Mouse (Mus musculus) hindbrain, postnatal 0 days (tissue): ENCODE measurements around the gene Dtnb. TPM values are rescaled to one million over a fixed set of nuclear protein-coding genes. Genes with fewer than 3 reads are reported as not detected.

Experiments
- ATAC-seq: fragments of 200-750 bp; cut with Nextera tagmentation; 2 replicates; pipeline ENCODE4 v1.8.0; 2017; ENCODE audit warnings: mild to moderate bottlenecking, moderate TSS enrichment, moderate library complexity
- DNase-seq: peaks from one replicate; pipeline ENCODE4 v3.0.0-alpha.2; 2015; ENCODE audit warnings: low spot score
- H3K27ac ChIP-seq: fragments of 300-500 bp; sonication (generic); 2 replicates; pipeline ENCODE4 v1.5.1; 2014; ENCODE audit warnings: mild to moderate bottlenecking
- H3K27me3 ChIP-seq: fragments of 300-500 bp; sonication (generic); 2 replicates; pipeline ENCODE4 v1.6.1; 2014; ENCODE audit warnings: low read length, mixed read lengths; ENCODE audit not compliant: insufficient read depth
- H3K36me3 ChIP-seq: fragments of 300-500 bp; sonication (generic); 2 replicates; pipeline ENCODE4 v1.6.1; 2014; ENCODE audit warnings: low read length, mixed read lengths; ENCODE audit not compliant: insufficient read depth
- H3K4me1 ChIP-seq: fragments of 300-500 bp; sonication (generic); 2 replicates; pipeline ENCODE4 v1.6.1; 2014; ENCODE audit warnings: antibody characterized with exemption, low read length, mixed read lengths; ENCODE audit not compliant: insufficient read depth
- H3K4me2 ChIP-seq: fragments of 300-500 bp; sonication (generic); 2 replicates; pipeline ENCODE4 v1.6.1; 2014; ENCODE audit warnings: low read depth, mild to moderate bottlenecking, low read length, moderate library complexity, mixed read lengths
- H3K4me3 ChIP-seq: fragments of 300-500 bp; sonication (generic); 2 replicates; pipeline ENCODE4 v1.5.1; 2014; ENCODE audit warnings: low read length
- H3K9ac ChIP-seq: fragments of 300-500 bp; sonication (generic); replicated peaks from 2 replicates; pipeline ENCODE4 v1.6.1; 2014; ENCODE audit warnings: mild to moderate bottlenecking, low read length, moderate library complexity, mixed read lengths
- H3K9me3 ChIP-seq: fragments of 300-500 bp; sonication (generic); 2 replicates; pipeline ENCODE4 v1.6.1; 2016; ENCODE audit warnings: low read length, mixed read lengths
- CTCF ChIP-seq: IDR thresholded peaks from 2 replicates; pipeline ENCODE4 v1.5.1; 2016; ENCODE audit warnings: antibody characterized with exemption, control low read depth, low read depth
- WGBS: fragments of 180-500 bp; shearing (Covaris S2); extraction: QIAGEN DNeasy Blood & Tissue Kit; methylation state at CpG from one replicate; pipeline ENCODE4 v1.1.7; 2014; 5-methylcytosine and 5-hydroxymethylcytosine counted together
- polyA plus RNA-seq: library from polyadenylated mRNA; unstranded; fragments of >200 nt; fragmentation: Nextera tagmentation; extraction: Ambion mirVana; gene quantifications from 2 replicates; pipeline ENCODE4 v1.2.1, GENCODE M21; 2015
- total RNA-seq: library from RNA; depleted of rRNA; stranded (reverse); fragments of >200 nt; gene quantifications from 2 replicates; pipeline ENCODE4 v1.2.3, GENCODE M21; 2014

Dtnb gene
- total and polyA plus RNA-seq, 2 experiments from 2014 or later, result 51.6 to 54.3 TPM

- no peaks in the 10 kb centered on the region for H3K36me3 ChIP-seq
- H3K4me2 ChIP-seq, result no peak overlapping the region
- ATAC-seq, result no peak
- no peak for DNase-seq
- H3K27me3 ChIP-seq, result no peaks in the 10 kb centered on the region
- TF ChIP-seq CTCF, result no peak
- no peak overlapping the region for H3K27ac ChIP-seq
- no peaks in the 10 kb centered on the region for H3K4me1 ChIP-seq
- H3K9ac ChIP-seq, result no peak overlapping the region
- no peak overlapping the region for H3K4me3 ChIP-seq
- 68% methylated on average over 3 of the region's 3 CpGs for WGBS
- H3K9me3 ChIP-seq, result no peaks in the 10 kb centered on the region
These were observed 192.1 kb downstream of the Dtnb start for GRCm38 (mm10) chr12:3764191-3764804.

- no peak for TF ChIP-seq CTCF
- Histone ChIP-seq H3K9me3 (no peaks in the 10 kb centered on the region), H3K4me3 (no peak overlapping the region), H3K4me2 (no peak overlapping the region), H3K4me1 (no peaks in the 10 kb centered on the region), H3K9ac (no peak overlapping the region), H3K36me3 (no peaks in the 10 kb centered on the region), H3K27ac (no peak overlapping the region), H3K27me3 (no peaks in the 10 kb centered on the region)
- WGBS, result 62% methylated on average over 8 of the region's 8 CpGs
- no peak for ATAC-seq
- DNase-seq, result no peak
These were observed 195.2 kb downstream of the Dtnb start for GRCm38 (mm10) chr12:3767360-3767759.

GRCm38 (mm10) chr12:3768391-3768790 is 196.2 kb downstream of the Dtnb start:
- no peak for ATAC-seq
- H3K27ac ChIP-seq, result no peak overlapping the region

GRCm38 (mm10) chr12:3770546-3770945 is 198.4 kb downstream of the Dtnb start:
- H3K4me2 ChIP-seq, result no peak overlapping the region
- H3K4me3 ChIP-seq, result no peak overlapping the region
- no peaks in the 10 kb centered on the region for H3K4me1 ChIP-seq
- WGBS, result 69% methylated on average over 2 of the region's 2 CpGs
- no peaks in the 10 kb centered on the region for H3K9me3 ChIP-seq
- H3K27me3 ChIP-seq, result no peaks in the 10 kb centered on the region
- DNase-seq (no peak), ATAC-seq (no peak)
- TF ChIP-seq CTCF, result no peak
- H3K27ac ChIP-seq, result no peak overlapping the region
- H3K36me3 ChIP-seq, result no peaks in the 10 kb centered on the region; the same call in 1 of the 2 replicates
- H3K9ac ChIP-seq, result no peak overlapping the region

More at GRCm38 (mm10) chr12:3768391-3768790, 196.2 kb downstream of the Dtnb start:
- Histone ChIP-seq H3K27me3 (no peaks in the 10 kb centered on the region), H3K4me2 (no peak overlapping the region), H3K9me3 (no peaks in the 10 kb centered on the region), H3K36me3 (no peaks in the 10 kb centered on the region), H3K9ac (no peak overlapping the region), H3K4me1 (no peaks in the 10 kb centered on the region), H3K4me3 (no peak overlapping the region)
- no peak for DNase-seq
- TF ChIP-seq CTCF, result no peak
- WGBS, result 78% methylated on average over 4 of the region's 4 CpGs

GRCm38 (mm10) chr12:3771080-3771479 is 198.9 kb downstream of the Dtnb start:
- no peak for ATAC-seq
- H3K4me1 ChIP-seq, result no peaks in the 10 kb centered on the region
- no peaks in the 10 kb centered on the region for H3K9me3 ChIP-seq
- no peaks in the 10 kb centered on the region for H3K27me3 ChIP-seq
- H3K4me2 ChIP-seq, result no peak overlapping the region
- H3K4me3 ChIP-seq, result no peak overlapping the region
- H3K36me3 ChIP-seq, result no peaks in the 10 kb centered on the region; the same call in 1 of the 2 replicates
- WGBS, result 89% methylated on average over 2 of the region's 2 CpGs
- no peak for DNase-seq
- no peak overlapping the region for H3K9ac ChIP-seq
- no peak overlapping the region for H3K27ac ChIP-seq
- TF ChIP-seq CTCF, result no peak

GRCm38 (mm10) chr12:3773643-3774042 is 201.5 kb downstream of the Dtnb start:
- DNase-seq (no peak), ATAC-seq (no peak)
- H3K4me3 ChIP-seq, result no peak overlapping the region
- no peak overlapping the region for H3K4me2 ChIP-seq
- H3K27ac ChIP-seq, result no peak overlapping the region
- no peak for TF ChIP-seq CTCF
- H3K9ac ChIP-seq, result no peak overlapping the region
- WGBS, result 93% methylated on average over 3 of the region's 3 CpGs
- no peaks in the 10 kb centered on the region for H3K4me1 ChIP-seq
- no peaks in the 10 kb centered on the region for H3K9me3 ChIP-seq
- H3K27me3 ChIP-seq, result no peaks in the 10 kb centered on the region
- H3K36me3 ChIP-seq, result no peaks in the 10 kb centered on the region; the same call in 1 of the 2 replicates

- H3K4me1 ChIP-seq, result peaks cover 8% of the 10 kb centered on the region
- no peak overlapping the region for H3K9ac ChIP-seq
- ATAC-seq (no peak), DNase-seq (no peak)
- no peaks in the 10 kb centered on the region; the same call in 1 of the 2 replicates for H3K36me3 ChIP-seq
- H3K4me3 ChIP-seq, result no peak overlapping the region
- no peak overlapping the region for H3K27ac ChIP-seq
- no peaks in the 10 kb centered on the region for H3K27me3 ChIP-seq
- H3K9me3 ChIP-seq, result no peaks in the 10 kb centered on the region
- no peak overlapping the region for H3K4me2 ChIP-seq
- TF ChIP-seq CTCF, result no peak
- 100% methylated on average over 2 of the region's 2 CpGs for WGBS
These were observed 203.8 kb downstream of the Dtnb start for GRCm38 (mm10) chr12:3776015-3776414.
